Mouse (Mus musculus) liver, embryonic 14 days (tissue): ENCODE results near the gene Dync1h1. TPM values are rescaled to one million over a fixed set of nuclear protein-coding genes. Genes with fewer than 3 reads are reported as not detected.

Experiments
- polyA plus RNA-seq: library from polyadenylated mRNA; depleted of rRNA; stranded (reverse); fragments of >200 nt; gene quantifications from 2 replicates; pipeline ENCODE4 v1.2.3, GENCODE M21; 2012; rRNA removed

The Dync1h1 gene
- 24.0 and 25.9 TPM in 2 replicates for polyA plus RNA-seq

DNA sequence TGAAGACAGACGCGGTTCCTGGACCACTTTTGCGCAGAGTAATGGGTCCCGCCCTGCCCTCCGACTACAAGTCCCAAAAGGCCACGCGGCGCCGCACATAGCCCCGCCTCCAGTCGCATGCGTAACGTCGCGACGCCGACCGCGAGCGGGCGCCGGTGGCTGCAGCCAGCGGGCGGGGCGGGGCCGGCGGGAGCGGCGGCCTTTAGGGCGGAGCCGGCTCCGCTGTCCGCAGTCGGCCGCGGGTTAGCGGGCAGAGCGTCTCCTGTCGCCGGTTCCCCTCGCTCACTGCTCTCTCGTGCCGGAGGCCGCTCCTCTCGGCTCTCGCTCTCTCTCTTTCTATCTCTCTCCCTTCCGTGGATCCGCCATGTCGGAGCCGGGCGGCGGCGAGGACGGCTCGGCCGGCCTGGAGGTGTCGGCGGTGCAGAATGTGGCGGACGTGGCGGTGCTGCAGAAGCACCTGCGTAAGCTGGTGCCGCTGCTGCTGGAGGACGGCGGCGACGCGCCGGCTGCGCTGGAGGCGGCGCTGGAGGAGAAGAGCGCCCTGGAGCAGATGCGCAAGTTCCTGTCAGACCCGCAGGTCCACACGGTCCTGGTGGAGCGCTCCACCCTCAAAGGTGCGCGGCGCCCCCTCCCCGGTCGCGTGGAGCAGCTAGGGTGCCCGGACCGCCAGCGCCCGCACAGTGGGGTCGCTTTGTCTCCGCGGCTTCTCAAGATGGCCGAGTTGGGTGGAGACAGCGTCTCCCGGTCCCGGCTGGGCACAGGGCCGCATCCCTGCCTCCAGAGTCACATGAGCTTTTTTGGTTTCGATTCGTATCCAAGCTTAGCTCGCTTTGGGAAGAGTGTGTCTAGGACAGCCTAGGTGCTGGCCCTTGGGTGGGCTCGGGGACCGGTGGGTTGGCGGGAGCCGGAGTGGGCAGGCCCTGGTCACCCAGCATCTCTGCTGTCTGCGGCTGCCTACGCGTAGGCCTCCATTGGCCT, at the start of gene Dync1h1:
Gene Dync1h1 (plus strand): TSS at position 212 of the 978 bp plus-strand sequence.

DNA sequence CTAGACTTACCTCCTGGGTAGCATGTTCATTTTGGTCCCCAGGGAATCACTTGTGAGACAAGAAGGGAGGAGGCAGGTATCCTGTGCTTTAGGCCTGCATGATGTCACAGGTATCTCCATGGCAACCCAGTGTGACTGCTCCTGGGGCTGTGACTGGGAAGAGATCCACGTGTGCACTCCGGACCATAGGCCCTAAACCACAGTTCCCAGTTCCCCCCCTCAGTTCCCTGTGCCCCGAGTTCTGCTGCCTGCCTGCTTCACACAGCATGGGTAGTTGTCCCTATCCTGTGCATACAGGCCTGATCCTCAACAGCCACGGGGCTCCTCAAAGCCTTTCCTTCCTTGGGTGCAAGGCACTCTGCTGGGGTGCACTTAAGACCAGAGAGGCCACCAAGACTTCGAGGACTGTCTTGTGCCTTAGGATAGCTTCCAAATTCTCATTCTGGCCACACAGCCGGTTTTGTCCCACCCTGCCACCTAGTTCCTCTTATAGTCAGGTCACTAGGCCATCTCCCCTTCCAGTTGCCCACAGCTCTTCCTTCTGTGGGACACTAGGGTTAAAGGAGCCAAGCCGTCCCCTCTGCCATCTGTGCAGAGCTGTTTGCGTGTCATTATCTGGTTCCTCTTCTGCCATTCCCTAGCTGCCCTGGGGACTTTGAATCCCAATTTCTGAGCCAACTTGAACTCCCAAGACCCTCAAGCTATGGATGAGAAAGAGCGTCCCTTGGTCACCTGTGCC, 81.5 kb downstream of the Dync1h1 start, which contains the start of gene 1700001K19Rik:
Gene 1700001K19Rik (minus strand): TSS at position 59 of the 739 bp plus-strand sequence.

DNA sequence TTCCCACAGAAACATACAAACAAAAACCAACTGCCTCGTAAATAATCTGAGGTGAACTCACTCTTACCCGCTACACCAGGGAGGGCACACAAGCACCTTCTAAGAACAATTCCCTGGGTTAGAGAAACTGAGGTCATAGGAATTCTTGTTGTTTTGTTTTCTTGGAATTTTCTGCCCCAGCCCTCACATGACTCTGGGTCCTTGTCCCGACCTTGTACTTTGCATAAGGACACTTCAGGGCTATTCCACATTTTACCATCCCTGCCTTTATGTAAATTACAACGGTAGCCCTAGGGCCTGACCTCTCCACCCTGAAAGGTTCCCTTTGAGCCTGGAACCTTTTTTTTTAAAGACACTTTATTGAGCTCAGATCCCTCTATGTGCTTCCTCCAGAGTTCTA, 101.3 kb downstream of the Dync1h1 start, which contains the start of gene Hsp90aa1:
Gene Hsp90aa1 (minus strand): TSS at position 173 of the 400 bp plus-strand sequence.

Other genes with a start within 250 kb of the Dync1h1 start
- gene Ppp2r5c, start 154.3 kb upstream of the Dync1h1 start, polyA plus RNA-seq, result 23.7 and 25.6 TPM in 2 replicates
- gene 1700001K19Rik, start 81.2 kb downstream of the Dync1h1 start, polyA plus RNA-seq, result not detected in 2 replicates
- 200 and 210 TPM in 2 replicates for gene Hsp90aa1, start 101.3 kb downstream of the Dync1h1 start, polyA plus RNA-seq
- gene Wdr20, start 136.5 kb downstream of the Dync1h1 start, polyA plus RNA-seq, result 9.0 and 11.1 TPM in 2 replicates
- gene Mok, start 239.5 kb downstream of the Dync1h1 start, polyA plus RNA-seq, result 0.18 and 0.28 TPM in 2 replicates
- gene Zfp839, start 248.8 kb downstream of the Dync1h1 start, polyA plus RNA-seq, result 1.7 TPM in 2 replicates